Mouse (Mus musculus) splenic B cell, adult 2 months (primary cell): Measurements from ENCODE around the gene Ankk1.

Experiments
- DNase-seq: peaks from one replicate; pipeline ENCODE4 v3.0.0-alpha.2; 2011; ENCODE audit warnings: low read depth, low spot score
- H3K27me3 ChIP-seq: 2 replicates; pipeline ENCODE4 v1.6.1; 2012; ENCODE audit warnings: mild to moderate bottlenecking, low read length, moderate library complexity, mixed read lengths; ENCODE audit not compliant: control insufficient read depth, poor library complexity, insufficient read depth, severe bottlenecking
- H3K36me3 ChIP-seq: 2 replicates; pipeline ENCODE4 v1.6.1; 2012; ENCODE audit warnings: mild to moderate bottlenecking, low read length, moderate library complexity, mixed read lengths; ENCODE audit not compliant: control insufficient read depth, poor library complexity, insufficient read depth, severe bottlenecking

Ankk1 gene

GRCm38 (mm10) chr9:49426921-49427320 lies at the start of gene Ankk1:
Gene Ankk1 (minus strand): TSS chr9:49427021.
- no peak for DNase-seq
- Histone ChIP-seq H3K27me3 (no peaks in the 10 kb centered on the region), H3K36me3 (no peaks in the 10 kb centered on the region)

- no peak for DNase-seq
- Histone ChIP-seq H3K36me3 (no peaks in the 10 kb centered on the region), H3K27me3 (no peaks in the 10 kb centered on the region)
These were observed 45.3 kb upstream of the Ankk1 start for GRCm38 (mm10) chr9:49472126-49472525.

GRCm38 (mm10) chr9:49470946-49471345 lies 44.1 kb upstream of the Ankk1 start:
- no peaks in the 10 kb centered on the region for H3K36me3 ChIP-seq
- H3K27me3 ChIP-seq, result no peaks in the 10 kb centered on the region
- no peak for DNase-seq

- no peaks in the 10 kb centered on the region for H3K27me3 ChIP-seq
- no peak for DNase-seq
- no peaks in the 10 kb centered on the region for H3K36me3 ChIP-seq
These were observed 43.2 kb upstream of the Ankk1 start for GRCm38 (mm10) chr9:49470006-49470405.

GRCm38 (mm10) chr9:49456136-49456535 lies 29.3 kb upstream of the Ankk1 start:
- no peaks in the 10 kb centered on the region for H3K27me3 ChIP-seq
- no peaks in the 10 kb centered on the region for H3K36me3 ChIP-seq
- DNase-seq, result no peak

GRCm38 (mm10) chr9:49452396-49452795 lies 25.6 kb upstream of the Ankk1 start:
- Histone ChIP-seq H3K36me3 (no peaks in the 10 kb centered on the region), H3K27me3 (no peaks in the 10 kb centered on the region)
- no peak for DNase-seq

- Histone ChIP-seq H3K36me3 (no peaks in the 10 kb centered on the region), H3K27me3 (no peaks in the 10 kb centered on the region)
- no peak for DNase-seq
These were observed 23.7 kb upstream of the Ankk1 start for GRCm38 (mm10) chr9:49450491-49450890.

- H3K27me3 ChIP-seq, result no peaks in the 10 kb centered on the region; the same call in 1 of the 2 replicates
- DNase-seq, result no peak
- H3K36me3 ChIP-seq, result no peaks in the 10 kb centered on the region
These were observed 15.8 kb upstream of the Ankk1 start for GRCm38 (mm10) chr9:49442621-49443020.

- DNase-seq, result no peak
- no peaks in the 10 kb centered on the region for H3K27me3 ChIP-seq
- H3K36me3 ChIP-seq, result no peaks in the 10 kb centered on the region
These were observed 657 bp upstream of the Ankk1 start for GRCm38 (mm10) chr9:49427478-49427877.

GRCm38 (mm10) chr9:49425585-49425984 lies 1.2 kb downstream of the Ankk1 start:
- DNase-seq, result no peak
- Histone ChIP-seq H3K27me3 (no peaks in the 10 kb centered on the region), H3K36me3 (no peaks in the 10 kb centered on the region)

GRCm38 (mm10) chr9:49423866-49424265 lies 3.0 kb downstream of the Ankk1 start:
- DNase-seq, result no peak
- no peaks in the 10 kb centered on the region for H3K27me3 ChIP-seq

GRCm38 (mm10) chr9:49410621-49411020 lies 16.2 kb downstream of the Ankk1 start:
- Histone ChIP-seq H3K36me3 (no peaks in the 10 kb centered on the region), H3K27me3 (no peaks in the 10 kb centered on the region)
- DNase-seq, result no peak

More at GRCm38 (mm10) chr9:49423866-49424265, 3.0 kb downstream of the Ankk1 start:
- H3K36me3 ChIP-seq, result no peaks in the 10 kb centered on the region

- no peaks in the 10 kb centered on the region for H3K27me3 ChIP-seq
- no peak for DNase-seq
- H3K36me3 ChIP-seq, result no peaks in the 10 kb centered on the region
These were observed 19.8 kb downstream of the Ankk1 start for GRCm38 (mm10) chr9:49407028-49407427.

GRCm38 (mm10) chr9:49403711-49404110 lies 23.1 kb downstream of the Ankk1 start:
- no peak for DNase-seq

GRCm38 (mm10) chr9:49396006-49396405 lies 30.8 kb downstream of the Ankk1 start:
- DNase-seq, result no peak
- H3K36me3 ChIP-seq, result no peaks in the 10 kb centered on the region
- H3K27me3 ChIP-seq, result no peaks in the 10 kb centered on the region

More at GRCm38 (mm10) chr9:49403711-49404110, 23.1 kb downstream of the Ankk1 start:
- no peaks in the 10 kb centered on the region for H3K36me3 ChIP-seq
- no peaks in the 10 kb centered on the region for H3K27me3 ChIP-seq

- no peak for DNase-seq
- Histone ChIP-seq H3K27me3 (no peaks in the 10 kb centered on the region), H3K36me3 (no peaks in the 10 kb centered on the region)
These were observed 34.6 kb downstream of the Ankk1 start for GRCm38 (mm10) chr9:49392242-49392641.
